In genomic region chr10:43516992-43517660, GRCm38 (mm10) we compare ENCODE assay signal across 11 mouse cellular contexts. TPM values are rescaled to one million over a fixed set of nuclear protein-coding genes. Genes with fewer than 3 reads are reported as not detected.
DNase-seq lines count a peak whose midpoint lies in the region; ATAC-seq lines count a peak whose summit lies in the region.
"Had no signal": no experiment of that assay in that cellular context is flagged by ENCODE, and none has a peak within 500 bp of the region (broad histone marks: within the 10 kb centered on the region; RNA-seq: fewer than 3 reads in every experiment).

No protein-coding gene starts in this region.

- H3K36me3 ChIP-seq in neural tube, embryonic 15.5 days = peaks cover 9% of the 10 kb centered on the region
- peaks cover 11% of the 10 kb centered on the region for H3K36me3 ChIP-seq in kidney, embryonic 14.5 days (ENCODE audit: control insufficient read depth, insufficient read depth, low read length)
- H3K36me3 ChIP-seq in stomach, embryonic 16.5 days (ENCODE audit: control insufficient read depth, insufficient read depth, low read length) = no peaks in the 10 kb centered on the region

- WGBS in neural tube, embryonic 15.5 days = 79% methylated on average over 6 of the region's 6 CpGs
- 59% methylated on average over 6 of the region's 6 CpGs for WGBS in kidney, embryonic 14.5 days
- WGBS in stomach, embryonic 16.5 days = 56% methylated on average over 6 of the region's 6 CpGs

- H3K27ac ChIP-seq in neural tube, embryonic 15.5 days (replicated peaks) = peak overlapping the region; percentile 45
- H3K27ac ChIP-seq in kidney, embryonic 14.5 days (ENCODE audit: low read depth, low read length) = peak overlapping the region; percentile 67; the same call in 1 of the 2 replicates
- H3K27ac ChIP-seq in stomach, embryonic 16.5 days (ENCODE audit: low read length) = peak overlapping the region; percentile 4; the same call in 1 of the 2 replicates
- H3K27ac ChIP-seq: embryonic facial prominence, embryonic 13.5 days; left cerebral cortex, adult 2 months had no signal

- H3K4me2 ChIP-seq in neural tube, embryonic 15.5 days = no peak overlapping the region
- no peak overlapping the region for H3K4me2 ChIP-seq in kidney, embryonic 14.5 days (replicated peaks; ENCODE audit: low read depth, low read length)
- no peak overlapping the region for H3K4me2 ChIP-seq in stomach, embryonic 16.5 days (ENCODE audit: low read depth, low read length)
- H3K4me2 ChIP-seq: embryonic facial prominence, embryonic 13.5 days had no signal

- no peak overlapping the region for H3K9ac ChIP-seq in neural tube, embryonic 15.5 days (replicated peaks)
- no peak overlapping the region for H3K9ac ChIP-seq in kidney, embryonic 14.5 days (ENCODE audit: low read depth, low read length)
- no peak overlapping the region; the same call in 1 of the 2 replicates for H3K9ac ChIP-seq in stomach, embryonic 16.5 days (ENCODE audit: low read length)
- H3K9ac ChIP-seq: embryonic facial prominence, embryonic 13.5 days had no signal

- no peak for ATAC-seq in neural tube, embryonic 15.5 days (ENCODE audit: low FRiP score)
- peak; percentile 69; the same call in 1 of the 2 replicates for ATAC-seq in kidney, embryonic 14.5 days (ENCODE audit: low FRiP score, low TSS enrichment)
- no peak for ATAC-seq in stomach, embryonic 16.5 days (ENCODE audit: insufficient read depth, low FRiP score)
- ATAC-seq: activated CD4-positive, CD25-positive, alpha-beta regulatory T cell, adult 4 months had no signal

- no peaks in the 10 kb centered on the region for H3K27me3 ChIP-seq in neural tube, embryonic 15.5 days (replicated peaks)
- H3K27me3 ChIP-seq in kidney, embryonic 14.5 days (ENCODE audit: control insufficient read depth, insufficient read depth, low read length) = no peaks in the 10 kb centered on the region
- H3K27me3 ChIP-seq in stomach, embryonic 16.5 days (ENCODE audit: control insufficient read depth, insufficient read depth, low read length) = no peaks in the 10 kb centered on the region
- H3K27me3 ChIP-seq: embryonic facial prominence, embryonic 13.5 days had no signal

- DNase-seq in heart, adult 11 months = peak; percentile 91
- no peak for DNase-seq in heart, postnatal 25 days (ENCODE audit: low spot score)
- no peak for DNase-seq in neural tube, embryonic 10.5 days (ENCODE audit: extremely low spot score, low spot score)
- DNase-seq in thymus, adult 18-20 months = no peak
- DNase-seq in Muller cell, postnatal 12 days (ENCODE audit: inconsistent ontology term) = no peak

- no peak overlapping the region for H3K4me3 ChIP-seq in neural tube, embryonic 15.5 days (replicated peaks)
- H3K4me3 ChIP-seq in kidney, embryonic 14.5 days (ENCODE audit: low read length) = no peak overlapping the region
- H3K4me3 ChIP-seq in stomach, embryonic 16.5 days (replicated peaks; ENCODE audit: low read length) = no peak overlapping the region
- H3K4me3 ChIP-seq: embryonic facial prominence, embryonic 13.5 days; left cerebral cortex, adult 2 months had no signal

- H3K4me1 ChIP-seq in neural tube, embryonic 15.5 days = peaks cover 7% of the 10 kb centered on the region; the same call in 1 of the 2 replicates
- H3K4me1 ChIP-seq in kidney, embryonic 14.5 days (ENCODE audit: control insufficient read depth, insufficient read depth, low read length) = no peaks in the 10 kb centered on the region
- peaks cover 10% of the 10 kb centered on the region for H3K4me1 ChIP-seq in stomach, embryonic 16.5 days (ENCODE audit: control insufficient read depth, insufficient read depth, low read length)

- no peaks in the 10 kb centered on the region for H3K9me3 ChIP-seq in neural tube, embryonic 15.5 days (replicated peaks)
- H3K9me3 ChIP-seq in kidney, embryonic 14.5 days (ENCODE audit: control insufficient read depth, low read length) = no peaks in the 10 kb centered on the region
- no peaks in the 10 kb centered on the region for H3K9me3 ChIP-seq in stomach, embryonic 16.5 days (replicated peaks; ENCODE audit: control insufficient read depth, low read length)
- H3K9me3 ChIP-seq: embryonic facial prominence, embryonic 13.5 days had no signal

- intact Hi-C loops in heart, postnatal 25 days (cut with DNase I) = no loop called here

RNA-seq across cellular contexts. Expression of gene Gm9803, which starts 6.8 kb away (rescaled TPM):
- 10 to 100 TPM in 1 of 2 experiments, 1 to 10 TPM in 1; 9.1 to 18.4 TPM for total RNA-seq in heart, postnatal 25 days (2021)
- 17.6 and 25.6 TPM in 2 replicates for polyA plus RNA-seq in neural tube, embryonic 15.5 days (2015; fragmentation: Nextera tagmentation; extraction: Ambion mirVana)
- 10.1 and 11.9 TPM in 2 replicates for polyA plus RNA-seq in kidney, embryonic 14.5 days (2014; fragmentation: Nextera tagmentation; extraction: Ambion mirVana)
- polyA plus RNA-seq in stomach, embryonic 16.5 days (2015; fragmentation: Nextera tagmentation; extraction: Ambion mirVana) = 10.0 and 25.9 TPM in 2 replicates

RNA-seq across cellular contexts. Expression of gene 1700021F05Rik, which starts 23.7 kb away (rescaled TPM):
- total RNA-seq in heart, postnatal 25 days (2021) = 100 to 1,000 TPM; 107 to 111 TPM
- 69.5 and 72.1 TPM in 2 replicates for polyA plus RNA-seq in neural tube, embryonic 15.5 days (2015; fragmentation: Nextera tagmentation; extraction: Ambion mirVana)
- 73.1 and 80.8 TPM in 2 replicates for polyA plus RNA-seq in kidney, embryonic 14.5 days (2014; fragmentation: Nextera tagmentation; extraction: Ambion mirVana)
- polyA plus RNA-seq in stomach, embryonic 16.5 days (2015; fragmentation: Nextera tagmentation; extraction: Ambion mirVana) = 59.7 and 60.6 TPM in 2 replicates

RNA-seq across cellular contexts. Expression of gene Bend3, which starts 38.5 kb away (rescaled TPM):
- total RNA-seq in heart, postnatal 25 days (2021) = 1 to 10 TPM; 5.5 to 5.9 TPM
- 2.5 and 2.9 TPM in 2 replicates for polyA plus RNA-seq in neural tube, embryonic 15.5 days (2015; fragmentation: Nextera tagmentation; extraction: Ambion mirVana)
- 8.4 and 8.9 TPM in 2 replicates for polyA plus RNA-seq in kidney, embryonic 14.5 days (2014; fragmentation: Nextera tagmentation; extraction: Ambion mirVana)
- polyA plus RNA-seq in stomach, embryonic 16.5 days (2015; fragmentation: Nextera tagmentation; extraction: Ambion mirVana) = 1.8 and 2.5 TPM in 2 replicates

Comparison
In these comparisons a context has a peak if more than half of its experiments do, and no peak if none do; other contexts are left out.
1. H3K27ac ChIP-seq: peak in every context shown above with its lines; median percentile 67 in kidney, embryonic 14.5 days; 45 in neural tube, embryonic 15.5 days; 4 in stomach, embryonic 16.5 days.